Mouse (Mus musculus): ENCODE data around the gene Samd10.

Gene Samd10

GRCm38 (mm10) chr2:181592231-181593041, 6.6 kb downstream of the Samd10 start, which contains the start of gene Zfp512b:
Gene Zfp512b (minus strand): TSS chr2:181592803.
- DNase-seq (ENCODE audit: low spot score in 2 of 2) = peak; percentile 57 to 62

- DNase-seq (ENCODE audit: low spot score in 2 of 2) = no peak
These were observed 7.4 kb downstream of the Samd10 start, which contains the start of gene Prpf6 for GRCm38 (mm10) chr2:181591528-181592085. Gene Prpf6 (plus strand): TSS chr2:181591868.

- DNase-seq (ENCODE audit: low spot score in 2 of 2) = no peak
These were observed 8.5 kb downstream of the Samd10 start for GRCm38 (mm10) chr2:181590471-181590870.

GRCm38 (mm10) chr2:181589732-181590105, 9.3 kb downstream of the Samd10 start:
- DNase-seq (ENCODE audit: low spot score in 2 of 2) = no peak

- DNase-seq (ENCODE audit: low spot score in 2 of 2) = no peak
These were observed 9.8 kb downstream of the Samd10 start for GRCm38 (mm10) chr2:181589011-181589731.

GRCm38 (mm10) chr2:181588229-181588780, 10.7 kb downstream of the Samd10 start:
- DNase-seq (ENCODE audit: low spot score in 2 of 2) = no peak

- DNase-seq (ENCODE audit: low spot score in 2 of 2) = no peak
These were observed 11.2 kb downstream of the Samd10 start for GRCm38 (mm10) chr2:181587796-181588195.

GRCm38 (mm10) chr2:181586124-181586523, 12.9 kb downstream of the Samd10 start:
- no peak for DNase-seq (ENCODE audit: low spot score in 2 of 2)

GRCm38 (mm10) chr2:181585506-181585905, 13.5 kb downstream of the Samd10 start:
- no peak for DNase-seq (ENCODE audit: low spot score in 2 of 2)

GRCm38 (mm10) chr2:181584411-181584942, 14.5 kb downstream of the Samd10 start, which contains the start of gene Uckl1:
Gene Uckl1 (minus strand): TSS chr2:181584892.
- no peak for DNase-seq (ENCODE audit: low spot score in 2 of 2)

- DNase-seq (ENCODE audit: low spot score in 2 of 2) = no peak
These were observed 15.4 kb downstream of the Samd10 start for GRCm38 (mm10) chr2:181583460-181584257.

- no peak for DNase-seq (ENCODE audit: low spot score in 2 of 2)
These were observed 16.1 kb downstream of the Samd10 start for GRCm38 (mm10) chr2:181582939-181583338.

- no peak for DNase-seq (ENCODE audit: low spot score in 2 of 2)
These were observed 16.7 kb downstream of the Samd10 start for GRCm38 (mm10) chr2:181582358-181582757.

GRCm38 (mm10) chr2:181581402-181582120, 17.5 kb downstream of the Samd10 start:
- peak; percentile 68 to 73 for DNase-seq (ENCODE audit: low spot score in 2 of 2)

GRCm38 (mm10) chr2:181581016-181581401, 18.0 kb downstream of the Samd10 start:
- DNase-seq (ENCODE audit: low spot score in 2 of 2) = peak; percentile 83 to 86

GRCm38 (mm10) chr2:181580131-181580772, 18.8 kb downstream of the Samd10 start:
- no peak for DNase-seq (ENCODE audit: low spot score in 2 of 2)

- DNase-seq (ENCODE audit: low spot score in 2 of 2) = no peak
These were observed 19.3 kb downstream of the Samd10 start for GRCm38 (mm10) chr2:181579681-181580080.

- DNase-seq (ENCODE audit: low spot score in 2 of 2) = no peak
These were observed 20.0 kb downstream of the Samd10 start for GRCm38 (mm10) chr2:181578790-181579618.
